In genomic region chr15:90929043-90929442, GRCm38 (mm10) we compare ENCODE assay signal across 8 mouse cellular contexts.
DNase-seq lines count a peak whose midpoint lies in the region; ATAC-seq and TF ChIP-seq lines count a peak whose summit lies in the region.

No protein-coding gene starts in this region.

- no peaks in the 10 kb centered on the region for H3K4me1 ChIP-seq in forebrain, embryonic 10.5 days
- H3K4me1 ChIP-seq in forebrain, embryonic 13.5 days: no peaks in the 10 kb centered on the region

- no peak overlapping the region for H3ac ChIP-seq in C2C12 (ENCODE audit: control insufficient read depth, insufficient read length, low read depth)

- H3K79me3 ChIP-seq in C2C12 (ENCODE audit: low read depth): no peaks in the 10 kb centered on the region

- no peak overlapping the region for H3K9ac ChIP-seq in forebrain, embryonic 13.5 days

- no peak overlapping the region for H3K4me3 ChIP-seq in forebrain, embryonic 10.5 days
- H3K4me3 ChIP-seq in forebrain, embryonic 13.5 days: no peak overlapping the region
- no peak overlapping the region for H3K4me3 ChIP-seq in C2C12 (ENCODE audit: insufficient read depth, poor library complexity, severe bottlenecking)

- 0 out of 2 replicates have a peak, but pooled peaks cover 8% of the 10 kb centered on the region for H3K9me3 ChIP-seq in forebrain, embryonic 10.5 days
- 0 out of 2 replicates have a peak, but pooled peaks cover 8% of the 10 kb centered on the region for H3K9me3 ChIP-seq in forebrain, embryonic 13.5 days (replicated peaks)

- no peak overlapping the region for H3K27ac ChIP-seq in forebrain, embryonic 10.5 days
- no peak overlapping the region for H3K27ac ChIP-seq in forebrain, embryonic 13.5 days

- H3K79me2 ChIP-seq in C2C12 (ENCODE audit: control insufficient read depth, insufficient read depth): no peaks in the 10 kb centered on the region

- TF ChIP-seq CTCF in C2C12 (IDR thresholded peaks at IDR 0.05; ENCODE audit: control insufficient read depth, insufficient read depth, insufficient read length): peak; percentile 12

- 41% methylated on average over 1 of the region's 1 CpGs for WGBS in forebrain, embryonic 10.5 days
- WGBS in forebrain, embryonic 13.5 days: 26% methylated on average over 1 of the region's 1 CpGs

- DNase-seq in forebrain, embryonic 10.5 days (ENCODE audit: extremely low spot score, low spot score): peak; percentile 27
- peak; percentile 43 to 48 for DNase-seq in layer of hippocampus, postnatal 10 days (ENCODE audit: low spot score in 2 of 2)
- DNase-seq in layer of hippocampus, adult 9-10 months (ENCODE audit: low spot score): no peak
- DNase-seq in embryo, embryonic 11.5 days (ENCODE audit: low read depth, low spot score): peak; percentile 3
- no peak for DNase-seq in ovary, postnatal 36 days (ENCODE audit: low spot score)

- H3K4me2 ChIP-seq in forebrain, embryonic 13.5 days: no peak overlapping the region

- peaks cover 12% of the 10 kb centered on the region for H3K36me3 ChIP-seq in forebrain, embryonic 10.5 days (replicated peaks)
- peaks cover 15% of the 10 kb centered on the region; the same call in 1 of the 2 replicates for H3K36me3 ChIP-seq in forebrain, embryonic 13.5 days (ENCODE audit: poor library complexity, severe bottlenecking)
- peaks cover 6% of the 10 kb centered on the region for H3K36me3 ChIP-seq in C2C12 (ENCODE audit: control insufficient read depth, insufficient read depth)

- ATAC-seq in forebrain, embryonic 13.5 days: no peak; the same call in 1 of the 2 replicates
- ATAC-seq in frontal cortex, adult (ENCODE audit: low TSS enrichment): no peak; the same call in 1 of the 2 replicates

- no peaks in the 10 kb centered on the region for H3K27me3 ChIP-seq in forebrain, embryonic 10.5 days (ENCODE audit: poor library complexity, severe bottlenecking)
- H3K27me3 ChIP-seq in forebrain, embryonic 13.5 days: no peaks in the 10 kb centered on the region
- no peaks in the 10 kb centered on the region for H3K27me3 ChIP-seq in C2C12 (ENCODE audit: control insufficient read depth, insufficient read depth, insufficient read length)

TF ChIP-seq in C2C12, 6 proteins besides CTCF, POLR2A, EP300 and RAD21:
- TF ChIP-seq FOSL1 (IDR thresholded peaks at IDR 0.05; ENCODE audit: insufficient read depth, low read length, poor library complexity, severe bottlenecking): no peak
- TF ChIP-seq USF1 (IDR thresholded peaks at IDR 0.05; ENCODE audit: low read depth): no peak
- no peak for TF ChIP-seq MYOG (IDR thresholded peaks at IDR 0.05; ENCODE audit: control insufficient read depth, extremely low read depth, insufficient read length)
- TF ChIP-seq MAX (IDR thresholded peaks at IDR 0.05): no peak
- TF ChIP-seq CEBPB (IDR thresholded peaks at IDR 0.05; ENCODE audit: low read depth): no peak
- TF ChIP-seq MYOD1 (IDR thresholded peaks at IDR 0.05; ENCODE audit: control insufficient read depth, insufficient read length, low read depth): no peak

Comparison
In these comparisons a context has a peak if more than half of its experiments do, and no peak if none do; other contexts are left out.
1. DNase-seq: peak in forebrain, embryonic 10.5 days (single experiment), layer of hippocampus, postnatal 10 days (2 of 2) and embryo, embryonic 11.5 days (single experiment); none in layer of hippocampus, adult 9-10 months (single experiment) and ovary, postnatal 36 days (single experiment).